Mouse (Mus musculus): ENCODE measurements around the gene Id2. TPM values are rescaled to one million over a fixed set of nuclear protein-coding genes. Genes with fewer than 3 reads are reported as not detected.
A peak's percentile ranks its signal among the peaks of the same experiment; 100 is the strongest.

Gene Id2
- 1 to 10 TPM; 3.2 to 4.5 TPM for total RNA-seq (2021)
- long read RNA-seq, experiment 1, partial matches to known transcripts = 0 of 2 reads
- long read RNA-seq, experiment 1, other reads (novel, unspliced or antisense) = 0 of 2 reads
- long read RNA-seq, experiment 2, partial matches to known transcripts = 0 of 3 reads
- long read RNA-seq, experiment 2, other reads (novel, unspliced or antisense) = 0 of 3 reads

DNA sequence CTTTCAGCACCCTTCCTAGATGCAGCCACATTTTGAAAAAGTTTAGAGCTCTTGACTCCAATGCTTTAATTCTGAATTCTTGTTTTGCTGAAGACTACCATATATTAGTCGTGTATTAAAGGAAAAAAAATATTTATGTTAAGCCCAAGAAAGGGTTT, at the start of gene Id2:
Gene Id2 (minus strand): TSS at position 89 of the 158 bp plus-strand sequence.
- DNase-seq = no peak

DNA sequence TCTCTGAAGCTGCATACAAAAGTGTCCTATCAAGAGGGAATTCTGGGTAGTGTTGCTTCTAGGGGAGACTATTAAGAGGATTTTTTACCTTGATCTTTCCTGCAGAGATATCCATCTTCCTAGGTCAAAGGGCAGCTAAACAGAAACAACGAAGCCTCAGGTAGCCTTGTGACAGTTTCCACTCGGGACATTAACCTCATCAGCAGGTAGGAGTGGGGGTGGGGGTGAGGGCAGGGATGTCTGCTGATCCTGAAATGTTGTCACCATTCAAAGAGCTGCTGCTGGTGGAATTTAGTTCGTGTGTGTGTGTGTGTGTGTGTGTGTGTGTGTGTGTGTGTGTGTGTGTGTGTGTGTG, 48.4 kb upstream of the Id2 start:
- DNase-seq = no peak

GRCm38 (mm10) chr12:25144591-25145343, 47.8 kb upstream of the Id2 start:
- DNase-seq = no peak

DNA sequence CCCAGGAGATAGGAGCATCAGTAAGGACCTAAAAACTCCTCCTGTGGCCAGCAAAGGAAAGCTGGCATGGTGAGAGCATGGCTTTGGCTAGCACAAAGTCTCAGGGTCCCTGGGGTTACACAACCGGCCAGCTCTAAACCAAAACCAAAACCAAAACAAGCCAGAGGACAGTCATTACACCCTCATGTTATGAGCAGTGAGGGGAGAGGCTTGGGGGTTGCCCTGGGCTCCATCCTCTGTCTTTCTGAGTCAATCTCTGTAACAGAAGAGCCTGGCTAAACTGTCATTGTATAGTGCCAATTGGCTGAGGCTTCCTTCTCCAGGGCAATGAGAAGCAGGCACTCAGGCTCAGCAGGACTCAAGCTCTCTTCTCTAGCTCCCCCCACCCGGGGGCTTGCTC, 46.6 kb upstream of the Id2 start:
- no peak for DNase-seq

- no peak for DNase-seq
Observed at GRCm38 (mm10) chr12:25142251-25142650, 45.3 kb upstream of the Id2 start.

- no peak for DNase-seq
Observed at GRCm38 (mm10) chr12:25141311-25141710, 44.4 kb upstream of the Id2 start.

DNA sequence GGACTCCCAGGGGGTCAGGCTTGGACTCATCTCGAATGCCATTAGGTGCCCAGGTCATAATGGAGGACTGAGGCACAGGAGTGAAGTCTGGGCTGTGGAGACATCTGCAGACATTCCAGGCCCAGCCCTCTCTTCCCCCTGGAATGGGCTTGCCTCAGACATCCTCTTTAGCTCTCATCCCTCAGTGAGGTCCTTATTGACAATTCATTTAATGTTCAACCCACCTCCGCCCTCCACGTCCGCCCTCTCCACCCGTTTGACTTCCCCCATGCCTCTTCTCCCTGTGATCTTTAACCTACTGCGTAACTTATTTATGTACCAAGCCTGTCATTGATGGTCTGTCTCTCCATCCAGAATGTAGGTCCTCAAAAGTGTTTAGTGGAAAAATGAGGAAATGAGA, 43.2 kb upstream of the Id2 start:
- no peak for DNase-seq

- DNase-seq = no peak
Observed at GRCm38 (mm10) chr12:25138616-25139015, 41.7 kb upstream of the Id2 start.

GRCm38 (mm10) chr12:25132046-25132445, 35.1 kb upstream of the Id2 start:
- DNase-seq = no peak

DNA sequence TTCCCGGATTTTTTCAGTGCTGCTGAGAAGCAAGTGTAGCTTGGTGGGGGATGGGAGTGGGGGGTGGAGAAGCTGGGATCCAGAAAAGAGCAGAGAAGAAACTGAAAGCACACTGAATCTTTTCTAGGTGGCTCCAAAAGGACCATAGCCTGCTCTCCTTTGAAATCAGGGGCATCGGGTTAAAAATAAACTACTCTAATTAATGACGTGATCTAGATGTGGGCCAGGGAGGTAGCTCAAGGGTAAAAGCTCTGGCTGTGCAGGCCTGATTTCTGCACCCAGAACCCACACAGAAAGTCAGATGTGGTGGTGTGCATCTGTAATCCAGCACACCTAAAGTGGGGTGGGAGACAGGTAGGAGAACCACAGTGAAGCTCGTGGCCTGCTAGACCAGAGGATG, 30.7 kb upstream of the Id2 start:
- no peak for DNase-seq

DNA sequence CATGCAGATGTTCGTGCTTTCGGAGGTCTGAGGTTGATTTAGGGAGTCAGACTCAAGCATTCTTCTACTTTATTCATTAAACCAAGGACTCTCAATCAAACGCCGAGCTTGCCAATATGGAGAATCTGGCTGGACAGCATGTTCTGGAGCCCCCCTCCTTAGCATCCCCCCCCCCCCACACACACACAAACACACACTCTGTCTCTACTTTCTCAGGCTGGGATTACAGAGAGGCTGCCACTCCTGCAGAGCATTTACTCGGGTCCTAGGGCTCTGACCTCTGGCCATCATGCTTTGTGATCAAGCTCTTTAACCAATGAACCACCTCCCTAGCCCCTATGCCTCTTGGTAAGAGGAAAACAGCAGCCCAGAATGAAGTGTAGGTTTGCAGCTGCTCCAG, 29.3 kb upstream of the Id2 start:
- DNase-seq = no peak

- no peak for DNase-seq
Observed at GRCm38 (mm10) chr12:25125239-25125776, 28.4 kb upstream of the Id2 start.

- DNase-seq = no peak
Observed at GRCm38 (mm10) chr12:25124431-25125238, 27.7 kb upstream of the Id2 start.

- DNase-seq = no peak
Observed at GRCm38 (mm10) chr12:25120753-25121152, 23.8 kb upstream of the Id2 start.

- peak; percentile 29 for DNase-seq
Observed at GRCm38 (mm10) chr12:25119278-25119677, 22.3 kb upstream of the Id2 start.

DNA sequence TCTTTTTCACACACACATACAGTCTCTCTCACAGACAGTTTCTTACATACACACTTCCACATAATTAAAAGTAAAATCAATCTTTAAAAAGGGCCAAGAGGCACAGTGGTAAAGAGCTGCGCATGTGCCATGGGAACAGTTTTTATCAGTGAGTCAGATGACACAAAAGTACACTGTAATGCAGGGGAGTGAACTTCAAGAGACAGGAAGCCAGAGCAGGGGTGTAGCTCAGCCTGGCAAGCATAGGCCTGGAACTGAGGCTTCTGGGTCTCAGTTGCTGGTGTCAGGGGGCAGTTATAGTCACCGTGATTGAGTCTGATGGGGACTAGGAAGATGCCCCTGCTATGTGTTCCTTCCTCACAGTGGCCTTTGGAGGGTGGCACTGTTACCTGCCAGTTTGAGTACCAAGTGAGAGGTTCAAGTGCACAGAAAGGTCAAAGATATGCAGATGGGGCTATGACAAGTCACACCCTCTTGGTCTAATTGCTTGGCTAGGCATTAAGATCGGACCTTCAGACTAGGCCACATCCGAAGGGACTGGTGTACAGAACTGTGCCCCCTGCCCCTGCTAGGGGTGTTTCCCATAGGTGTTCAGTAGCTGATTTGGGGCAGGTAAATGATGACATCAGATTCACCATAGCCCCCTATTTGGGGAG, 21.0 kb upstream of the Id2 start:
- DNase-seq = no peak

GRCm38 (mm10) chr12:25116126-25116525, 19.2 kb upstream of the Id2 start:
- DNase-seq = no peak

DNA sequence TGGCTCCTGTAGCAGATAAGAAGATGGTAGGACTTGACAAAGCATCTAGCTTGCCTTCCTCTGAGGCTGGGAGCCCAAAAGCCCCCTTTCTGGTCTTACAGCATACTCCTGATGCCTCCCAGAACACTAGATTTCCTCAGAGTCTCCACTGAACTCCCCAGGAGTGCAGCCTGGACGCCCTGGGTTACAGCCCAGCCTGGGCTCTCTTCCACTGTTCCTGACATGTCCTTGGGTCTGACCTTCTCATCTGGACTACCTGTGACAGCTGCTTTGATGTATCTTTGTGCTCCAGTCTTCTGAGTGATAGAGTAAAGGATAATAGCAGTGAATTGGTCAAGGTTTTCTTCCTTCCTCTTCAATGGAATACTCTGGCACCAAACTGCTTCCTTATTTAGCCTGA, 17.5 kb upstream of the Id2 start:
- DNase-seq = no peak

- no peak for DNase-seq
Observed at GRCm38 (mm10) chr12:25113357-25113756, 16.4 kb upstream of the Id2 start.

GRCm38 (mm10) chr12:25112806-25113205, 15.9 kb upstream of the Id2 start:
- DNase-seq = no peak

GRCm38 (mm10) chr12:25110682-25111078, 13.7 kb upstream of the Id2 start:
- no peak for DNase-seq

GRCm38 (mm10) chr12:25109971-25110681, 13.2 kb upstream of the Id2 start:
- DNase-seq = no peak
